Mouse (Mus musculus) Patski (cell line): ENCODE measurements at regions not wholly inside any gene's neighbourhood (a gene's known extent, or its start where the extent isn't known, plus 50 kb on each side); places are given as distances from the start of the nearest gene placed in this dataset.

Experiments used
- ATAC-seq: fragments of 100-300 bp; one replicate; pipeline ENCODE4 v1.8.0; 2021
- CTCF ChIA-PET: fragments of 350-600 bp; sonication (Branson Sonifier 250); formaldehyde crosslinking; loops from one replicate; lab custom pipeline; 2022; ENCODE audit warnings: inconsistent platforms; lab: Charles Lee
- POLR2A ChIA-PET: fragments of 350-600 bp; sonication (Branson Sonifier 250); formaldehyde crosslinking; loops from one replicate; lab custom pipeline; 2022; ENCODE audit warnings: antibody characterized with exemption, inconsistent platforms; lab: Charles Lee
- DNase-seq: peaks from one replicate; pipeline ENCODE4 v3.0.0-alpha.2; 2011; ENCODE audit warnings: low read depth, low spot score
- H3K27me3 ChIP-seq: fragments of 371-371 bp; one replicate; pipeline ENCODE4 v1.5.1; 2021
- CTCF ChIP-seq: fragments of 100-300 bp; IDR thresholded peaks from one replicate; pipeline ENCODE4 v1.5.1; 2021
- in situ Hi-C: fragments of 300-500 bp; cut with MboI; formaldehyde crosslinking; loops from 3 replicates; pipeline ENCODE4 v1.11.1; 2018; ENCODE audit warnings: low pct_unique_long_range_greater_than_20kb, mixed read lengths

- H3K27me3 ChIP-seq: no peaks in the 10 kb centered on the region
- no peak for TF ChIP-seq CTCF
- in situ Hi-C loops: no loop called here
- no peak for ATAC-seq
- ChIA-PET CTCF (no interaction called here), POLR2A (no interaction called here)
- DNase-seq: no peak
These were observed 123.3 kb downstream of the Kcne4 start for GRCm38 (mm10) chr1:78939871-78940270.

- in situ Hi-C loops: no loop called here
- POLR2A ChIA-PET: no interaction called here
- no peak for TF ChIP-seq CTCF
- CTCF ChIA-PET: interaction anchor here (1.1 to 1.2 kb wide), 2 partner anchors 15 to 29 kb away, joined by 3 to 4 read pairs; no protein-coding TSS in a partner anchor
- no peak for DNase-seq
- H3K27me3 ChIP-seq: no peaks in the 10 kb centered on the region
- ATAC-seq: no peak
These were observed 129.0 kb downstream of the Kcne4 start for GRCm38 (mm10) chr1:78945588-78945987.

GRCm38 (mm10) chr1:78980051-78980450 is 163.5 kb downstream of the Kcne4 start:
- no peaks in the 10 kb centered on the region for H3K27me3 ChIP-seq
- TF ChIP-seq CTCF: no peak
- CTCF ChIA-PET: interaction anchor here (2.2 kb wide), 1 partner anchor 12 kb away, joined by 5 read pairs; no protein-coding TSS in a partner anchor
- POLR2A ChIA-PET: no interaction called here
- in situ Hi-C loops: no loop called here
- ATAC-seq (no peak), DNase-seq (no peak)
